Mouse (Mus musculus) layer of hippocampus, adult 8-10 months (tissue): Measurements from ENCODE around the gene Apbb2. TPM values are rescaled to one million over a fixed set of nuclear protein-coding genes. Genes with fewer than 3 reads are reported as not detected.

ENCODE experiments used
- DNase-seq, 2 experiments: peaks; one replicate each; pipeline ENCODE4 v3.0.0; 2022; ENCODE audit warnings: low spot score in 2 of 2
- total RNA-seq, 4 experiments: library from RNA; stranded (reverse); gene quantifications; 2 replicates each; pipeline ENCODE4 v1.2.4; 2022

Gene Apbb2
- 10 to 100 TPM; 51.9 to 69.8 (median 57.1) TPM for total RNA-seq

GRCm38 (mm10) chr5:66618597-66618996, at the start of gene Apbb2:
Apbb2 (minus strand) TSS chr5:66618784.
- peak; percentile 90 to 94 for DNase-seq

- DNase-seq, result peak in 1 of 2 experiments; percentile 12
Observed at GRCm38 (mm10) chr5:66654220-66654619, 35.6 kb upstream of the Apbb2 start.

- DNase-seq, result no peak
Observed at GRCm38 (mm10) chr5:66647504-66647903, 28.9 kb upstream of the Apbb2 start.

GRCm38 (mm10) chr5:66643260-66643659, 24.7 kb upstream of the Apbb2 start:
- DNase-seq, result no peak

GRCm38 (mm10) chr5:66642156-66642555, 23.6 kb upstream of the Apbb2 start:
- no peak for DNase-seq

- no peak for DNase-seq
Observed at GRCm38 (mm10) chr5:66635459-66636079, 17.0 kb upstream of the Apbb2 start.

- no peak for DNase-seq
Observed at GRCm38 (mm10) chr5:66627805-66628204, 9.2 kb upstream of the Apbb2 start.

GRCm38 (mm10) chr5:66620191-66620625, 1.6 kb upstream of the Apbb2 start:
- peak; percentile 71 to 78 for DNase-seq

- DNase-seq, result no peak
Observed at GRCm38 (mm10) chr5:66619675-66620074, 1.1 kb upstream of the Apbb2 start.

GRCm38 (mm10) chr5:66619195-66619594, 611 bp upstream of the Apbb2 start:
- DNase-seq, result no peak

GRCm38 (mm10) chr5:66617921-66618460, 593 bp downstream of the Apbb2 start:
- DNase-seq, result no peak

- no peak for DNase-seq
Observed at GRCm38 (mm10) chr5:66614940-66615339, 3.6 kb downstream of the Apbb2 start.

GRCm38 (mm10) chr5:66613725-66614124, 4.9 kb downstream of the Apbb2 start:
- no peak for DNase-seq

- DNase-seq, result no peak
Observed at GRCm38 (mm10) chr5:66612964-66613363, 5.6 kb downstream of the Apbb2 start.

- no peak for DNase-seq
Observed at GRCm38 (mm10) chr5:66611851-66612250, 6.7 kb downstream of the Apbb2 start.

GRCm38 (mm10) chr5:66611361-66611760, 7.2 kb downstream of the Apbb2 start:
- no peak for DNase-seq

GRCm38 (mm10) chr5:66610270-66610669, 8.3 kb downstream of the Apbb2 start:
- DNase-seq, result no peak

GRCm38 (mm10) chr5:66609306-66609705, 9.3 kb downstream of the Apbb2 start:
- no peak for DNase-seq

- DNase-seq, result no peak
Observed at GRCm38 (mm10) chr5:66607801-66608200, 10.8 kb downstream of the Apbb2 start.

GRCm38 (mm10) chr5:66607201-66607600, 11.4 kb downstream of the Apbb2 start:
- DNase-seq, result no peak

GRCm38 (mm10) chr5:66605636-66606035, 12.9 kb downstream of the Apbb2 start:
- no peak for DNase-seq

- no peak for DNase-seq
Observed at GRCm38 (mm10) chr5:66604423-66604822, 14.2 kb downstream of the Apbb2 start.

- no peak for DNase-seq
Observed at GRCm38 (mm10) chr5:66603746-66604145, 14.8 kb downstream of the Apbb2 start.
